Mouse (Mus musculus) heart, embryonic 15.5 days (tissue): ENCODE results near the gene 1700067K01Rik. TPM values are rescaled to one million over a fixed set of nuclear protein-coding genes. Genes with fewer than 3 reads are reported as not detected.

Experiments used
- ATAC-seq: fragments of 200-750 bp; cut with Nextera tagmentation; replicated peaks from 2 replicates; pipeline ENCODE4 v1.8.0; 2017; ENCODE audit warnings: low read depth, moderate TSS enrichment; ENCODE audit not compliant: insufficient number of reproducible peaks, insufficient read depth, low FRiP score
- H3K27ac ChIP-seq: fragments of 300-500 bp; sonication (generic); 2 replicates; pipeline ENCODE4 v1.5.1; 2015; ENCODE audit warnings: mild to moderate bottlenecking, inconsistent platforms
- H3K27me3 ChIP-seq: fragments of 300-500 bp; sonication (generic); 2 replicates; pipeline ENCODE4 v1.6.1; 2015; ENCODE audit warnings: inconsistent platforms
- H3K36me3 ChIP-seq: fragments of 300-500 bp; sonication (generic); 2 replicates; pipeline ENCODE4 v1.6.1; 2015; ENCODE audit warnings: mild to moderate bottlenecking, inconsistent platforms
- H3K4me1 ChIP-seq: fragments of 300-500 bp; sonication (generic); replicated peaks from 2 replicates; pipeline ENCODE4 v1.6.1; 2015; ENCODE audit warnings: inconsistent platforms
- H3K4me2 ChIP-seq: fragments of 300-500 bp; sonication (generic); 2 replicates; pipeline ENCODE4 v1.6.1; 2015; ENCODE audit warnings: inconsistent platforms, mild to moderate bottlenecking, moderate library complexity
- H3K4me3 ChIP-seq: fragments of 300-500 bp; sonication (generic); 2 replicates; pipeline ENCODE4 v1.5.1; 2015; ENCODE audit warnings: mild to moderate bottlenecking, inconsistent platforms
- H3K9ac ChIP-seq: fragments of 300-500 bp; sonication (generic); 2 replicates; pipeline ENCODE4 v1.6.1; 2015; ENCODE audit warnings: mild to moderate bottlenecking, inconsistent platforms
- H3K9me3 ChIP-seq: fragments of 300-500 bp; sonication (generic); replicated peaks from 2 replicates; pipeline ENCODE4 v1.6.1; 2016; ENCODE audit warnings: inconsistent platforms
- WGBS: fragments of 180-500 bp; shearing (Covaris S2); methylation state at CpG from one replicate; pipeline ENCODE4 v1.1.7; 2015; ENCODE audit warnings: mixed read lengths; 5-methylcytosine and 5-hydroxymethylcytosine counted together
- polyA plus RNA-seq: library from polyadenylated mRNA; unstranded; fragments of >200 nt; fragmentation: Nextera tagmentation; extraction: Ambion mirVana; gene quantifications from 2 replicates; pipeline ENCODE4 v1.2.1, GENCODE M21; 2015

The 1700067K01Rik gene
- polyA plus RNA-seq, 1 experiment from 2014 or later: 0.74 TPM

- WGBS: 80% methylated on average over 7 of the region's 7 CpGs
- Histone ChIP-seq H3K4me1 (no peaks in the 10 kb centered on the region), H3K4me2 (no peak overlapping the region), H3K9ac (no peak overlapping the region), H3K9me3 (no peaks in the 10 kb centered on the region), H3K27me3 (no peaks in the 10 kb centered on the region), H3K36me3 (peaks cover 85% of the 10 kb centered on the region), H3K4me3 (no peak overlapping the region), H3K27ac (no peak overlapping the region)
- ATAC-seq: no peak
Observed at GRCm38 (mm10) chr8:83989243-83989642, 12.1 kb upstream of the 1700067K01Rik start.

- H3K36me3 ChIP-seq: peaks cover 85% of the 10 kb centered on the region
- H3K4me3 ChIP-seq: no peak overlapping the region
- ATAC-seq: no peak
- no peaks in the 10 kb centered on the region for H3K27me3 ChIP-seq
- H3K9me3 ChIP-seq: no peaks in the 10 kb centered on the region
- H3K4me2 ChIP-seq: no peak overlapping the region
- H3K9ac ChIP-seq: no peak overlapping the region
- 90% methylated on average over 14 of the region's 14 CpGs for WGBS
- H3K4me1 ChIP-seq: no peaks in the 10 kb centered on the region
- no peak overlapping the region for H3K27ac ChIP-seq
Observed at GRCm38 (mm10) chr8:83990170-83990569, 11.1 kb upstream of the 1700067K01Rik start.

- WGBS: 77% methylated on average over 2 of the region's 2 CpGs
- no peak overlapping the region for H3K27ac ChIP-seq
- no peak for ATAC-seq
- H3K27me3 ChIP-seq: no peaks in the 10 kb centered on the region
- no peak overlapping the region for H3K4me3 ChIP-seq
- peaks cover 65% of the 10 kb centered on the region for H3K36me3 ChIP-seq
- no peak overlapping the region for H3K9ac ChIP-seq
- H3K4me1 ChIP-seq: peaks cover 9% of the 10 kb centered on the region
- no peak overlapping the region for H3K4me2 ChIP-seq
- H3K9me3 ChIP-seq: no peaks in the 10 kb centered on the region
Observed at GRCm38 (mm10) chr8:83992488-83992887, 8.8 kb upstream of the 1700067K01Rik start.

GRCm38 (mm10) chr8:83994030-83994429 is 7.3 kb upstream of the 1700067K01Rik start:
- no peak overlapping the region for H3K4me2 ChIP-seq
- no peak overlapping the region for H3K27ac ChIP-seq
- H3K9ac ChIP-seq: no peak overlapping the region
- peaks cover 16% of the 10 kb centered on the region for H3K4me1 ChIP-seq
- H3K4me3 ChIP-seq: no peak overlapping the region
- H3K27me3 ChIP-seq: no peaks in the 10 kb centered on the region
- WGBS: 87% methylated on average over 3 of the region's 3 CpGs
- H3K36me3 ChIP-seq: peaks cover 50% of the 10 kb centered on the region
- H3K9me3 ChIP-seq: no peaks in the 10 kb centered on the region
- no peak for ATAC-seq

- Histone ChIP-seq H3K27ac (peak overlapping the region; percentile 93), H3K4me1 (peaks cover 25% of the 10 kb centered on the region), H3K4me3 (peak overlapping the region; percentile 84), H3K9me3 (no peaks in the 10 kb centered on the region), H3K4me2 (peak overlapping the region; percentile 88), H3K27me3 (no peaks in the 10 kb centered on the region), H3K36me3 (peaks cover 33% of the 10 kb centered on the region), H3K9ac (peak overlapping the region; percentile 89)
- WGBS: 25% methylated on average over 12 of the region's 12 CpGs
- ATAC-seq: no peak
Observed at GRCm38 (mm10) chr8:83995973-83996372, 5.3 kb upstream of the 1700067K01Rik start.

- peaks cover 24% of the 10 kb centered on the region for H3K36me3 ChIP-seq
- peak overlapping the region; percentile 93 for H3K27ac ChIP-seq
- no peaks in the 10 kb centered on the region for H3K27me3 ChIP-seq
- peak; percentile 85 for ATAC-seq
- H3K9me3 ChIP-seq: no peaks in the 10 kb centered on the region
- WGBS: under 1% methylated on average over 57 of the region's 103 CpGs
- peaks cover 33% of the 10 kb centered on the region for H3K4me1 ChIP-seq
- H3K9ac ChIP-seq: peak overlapping the region; percentile 89
- peak overlapping the region; percentile 88 for H3K4me2 ChIP-seq
- peak overlapping the region; percentile 84 for H3K4me3 ChIP-seq
Observed at GRCm38 (mm10) chr8:83996567-83997505, 4.5 kb upstream of the 1700067K01Rik start.

- Histone ChIP-seq H3K27me3 (no peaks in the 10 kb centered on the region), H3K4me3 (peak within 1 kb of the TSS; percentile 85), H3K36me3 (peaks cover 17% of the 10 kb centered on the region), H3K4me2 (peak within 1 kb of the TSS; percentile 88), H3K27ac (peak within 1 kb of the TSS; percentile 93), H3K9ac (peak within 1 kb of the TSS; percentile 89), H3K4me1 (peaks cover 34% of the 10 kb centered on the region), H3K9me3 (no peaks in the 10 kb centered on the region)
- WGBS: 1% methylated on average over 32 of the region's 112 CpGs
- 0 out of 2 replicates have a peak, but pooled peaks have one; percentile 15 for ATAC-seq
Observed at GRCm38 (mm10) chr8:83997511-83998141, 3.7 kb upstream of the 1700067K01Rik start, which contains the start of gene Samd1. TSS of gene Samd1 (plus strand) at chr8:83997672.

- peak overlapping the region; percentile 88 for H3K4me2 ChIP-seq
- no peak; the same call in 1 of the 2 replicates for ATAC-seq
- peaks cover 15% of the 10 kb centered on the region for H3K36me3 ChIP-seq
Observed at GRCm38 (mm10) chr8:83998231-83999056, 2.9 kb upstream of the 1700067K01Rik start.

GRCm38 (mm10) chr8:83999057-83999705 is 2.1 kb upstream of the 1700067K01Rik start:
- H3K27ac ChIP-seq: peak overlapping the region; percentile 87; the same call in 1 of the 2 replicates

More at GRCm38 (mm10) chr8:83998231-83999056, 2.9 kb upstream of the 1700067K01Rik start:
- peaks cover 42% of the 10 kb centered on the region for H3K4me1 ChIP-seq
- WGBS: 1% methylated on average over 78 of the region's 92 CpGs
- peak overlapping the region; percentile 87 for H3K27ac ChIP-seq
- H3K9ac ChIP-seq: peak overlapping the region; percentile 76
- H3K4me3 ChIP-seq: peak overlapping the region; percentile 85
- H3K9me3 ChIP-seq: no peaks in the 10 kb centered on the region
- H3K27me3 ChIP-seq: no peaks in the 10 kb centered on the region

GRCm38 (mm10) chr8:83999825-84000224 is 1.5 kb upstream of the 1700067K01Rik start:
- Histone ChIP-seq H3K36me3 (peaks cover 4% of the 10 kb centered on the region), H3K9me3 (no peaks in the 10 kb centered on the region), H3K4me3 (no peak overlapping the region), H3K4me2 (no peak overlapping the region), H3K9ac (no peak overlapping the region), H3K4me1 (peaks cover 52% of the 10 kb centered on the region), H3K27ac (no peak overlapping the region), H3K27me3 (no peaks in the 10 kb centered on the region)
- ATAC-seq: no peak
- WGBS: 90% methylated on average over 2 of the region's 2 CpGs

More at GRCm38 (mm10) chr8:83999057-83999705, 2.1 kb upstream of the 1700067K01Rik start:
- no peak for ATAC-seq
- H3K9me3 ChIP-seq: no peaks in the 10 kb centered on the region
- peaks cover 10% of the 10 kb centered on the region for H3K36me3 ChIP-seq
- peak overlapping the region; percentile 88 for H3K4me2 ChIP-seq
- WGBS: 64% methylated on average over 16 of the region's 16 CpGs
- H3K4me3 ChIP-seq: peak overlapping the region; percentile 85
- H3K9ac ChIP-seq: peak overlapping the region; percentile 76
- H3K27me3 ChIP-seq: no peaks in the 10 kb centered on the region
- H3K4me1 ChIP-seq: peaks cover 49% of the 10 kb centered on the region
